Mouse (Mus musculus) forebrain, embryonic 11.5 days (tissue): ENCODE measurements around the gene Prl8a6. TPM values are rescaled to one million over a fixed set of nuclear protein-coding genes. Genes with fewer than 3 reads are reported as not detected.

Experiments
- ATAC-seq: fragments of 200-750 bp; cut with Nextera tagmentation; replicated peaks from 2 replicates; pipeline ENCODE4 v1.8.0; 2017; ENCODE audit warnings: moderate TSS enrichment; ENCODE audit not compliant: low FRiP score
- DNase-seq: peaks from one replicate; pipeline ENCODE4 v3.0.0-alpha.2; 2017; ENCODE audit warnings: low spot score
- H3K27ac ChIP-seq: fragments of 300-500 bp; sonication (generic); 2 replicates; pipeline ENCODE4 v1.5.1; 2014; ENCODE audit warnings: low read depth, low read length
- H3K27me3 ChIP-seq: fragments of 300-500 bp; sonication (generic); 2 replicates; pipeline ENCODE4 v1.6.1; 2014; ENCODE audit warnings: mild to moderate bottlenecking, low read length, mixed read lengths; ENCODE audit not compliant: control insufficient read depth, insufficient read depth
- H3K36me3 ChIP-seq: fragments of 300-500 bp; sonication (generic); 2 replicates; pipeline ENCODE4 v1.6.1; 2014; ENCODE audit warnings: mild to moderate bottlenecking, low read length, moderate library complexity, mixed read lengths; ENCODE audit not compliant: control insufficient read depth, insufficient read depth
- H3K4me1 ChIP-seq: fragments of 300-500 bp; sonication (generic); replicated peaks from 2 replicates; pipeline ENCODE4 v1.6.1; 2014; ENCODE audit warnings: low read length, mixed read lengths; ENCODE audit not compliant: control insufficient read depth, insufficient read depth
- H3K4me2 ChIP-seq: fragments of 300-500 bp; sonication (generic); 2 replicates; pipeline ENCODE4 v1.6.1; 2014; ENCODE audit warnings: low read depth, mild to moderate bottlenecking, low read length, moderate library complexity, mixed read lengths; ENCODE audit not compliant: severe bottlenecking
- H3K4me3 ChIP-seq: fragments of 300-500 bp; sonication (generic); 2 replicates; pipeline ENCODE4 v1.5.1; 2014; ENCODE audit warnings: low read depth, low read length
- H3K9ac ChIP-seq: fragments of 300-500 bp; sonication (generic); 2 replicates; pipeline ENCODE4 v1.6.1; 2014; ENCODE audit warnings: low read length
- H3K9me3 ChIP-seq: fragments of 300-500 bp; sonication (generic); 2 replicates; pipeline ENCODE4 v1.6.1; 2016; ENCODE audit warnings: low read length, mixed read lengths; ENCODE audit not compliant: control insufficient read depth
- WGBS: fragments of 180-500 bp; shearing (Covaris S2); extraction: QIAGEN DNeasy Blood & Tissue Kit; methylation state at CpG from one replicate; pipeline ENCODE4 v1.1.7; 2014; 5-methylcytosine and 5-hydroxymethylcytosine counted together
- polyA plus RNA-seq: library from polyadenylated mRNA; unstranded; fragments of >200 nt; fragmentation: Nextera tagmentation; extraction: Ambion mirVana; gene quantifications from 2 replicates; pipeline ENCODE4 v1.2.1, GENCODE M21; 2014

Gene Prl8a6
- polyA plus RNA-seq = not detected in 2 replicates

- 87% methylated on average over 3 of the region's 3 CpGs for WGBS
- Histone ChIP-seq H3K4me1 (no peaks in the 10 kb centered on the region), H3K9ac (no peak within 1 kb of the TSS), H3K4me3 (no peak within 1 kb of the TSS), H3K27me3 (no peaks in the 10 kb centered on the region), H3K4me2 (no peak within 1 kb of the TSS), H3K36me3 (no peaks in the 10 kb centered on the region), H3K27ac (no peak within 1 kb of the TSS), H3K9me3 (no peaks in the 10 kb centered on the region)
- ATAC-seq (no peak), DNase-seq (no peak)
Measured at GRCm38 (mm10) chr13:27438588-27438987, at the start of gene Prl8a6. Prl8a6 (minus strand) TSS chr13:27438688.

- Histone ChIP-seq H3K36me3 (no peaks in the 10 kb centered on the region), H3K9ac (no peak overlapping the region), H3K27me3 (no peaks in the 10 kb centered on the region), H3K4me2 (no peak overlapping the region), H3K4me3 (no peak overlapping the region), H3K4me1 (no peaks in the 10 kb centered on the region), H3K9me3 (no peaks in the 10 kb centered on the region), H3K27ac (no peak overlapping the region)
- ATAC-seq = no peak
- no peak for DNase-seq
- WGBS = 85% methylated on average over 1 of the region's 1 CpGs
Measured at GRCm38 (mm10) chr13:27433159-27433558, 5.3 kb downstream of the Prl8a6 start.

GRCm38 (mm10) chr13:27413640-27414039, 24.8 kb downstream of the Prl8a6 start:
- H3K4me2 ChIP-seq = no peak overlapping the region
- ATAC-seq (no peak), DNase-seq (no peak)
- no peak overlapping the region for H3K4me3 ChIP-seq
- H3K9ac ChIP-seq = no peak overlapping the region
- no peaks in the 10 kb centered on the region for H3K4me1 ChIP-seq
- no peaks in the 10 kb centered on the region for H3K27me3 ChIP-seq
- no peak overlapping the region for H3K27ac ChIP-seq
- no peaks in the 10 kb centered on the region for H3K36me3 ChIP-seq
- H3K9me3 ChIP-seq = no peaks in the 10 kb centered on the region

GRCm38 (mm10) chr13:27399061-27399724, 39.3 kb downstream of the Prl8a6 start:
- H3K4me3 ChIP-seq = no peak overlapping the region
- no peak overlapping the region for H3K27ac ChIP-seq
- WGBS = 88% methylated on average over 7 of the region's 7 CpGs
- no peak overlapping the region for H3K9ac ChIP-seq
- no peaks in the 10 kb centered on the region for H3K4me1 ChIP-seq
- DNase-seq (peak; percentile 52), ATAC-seq (peak; percentile 21; the same call in 1 of the 2 replicates)
- H3K27me3 ChIP-seq = no peaks in the 10 kb centered on the region
- H3K36me3 ChIP-seq = no peaks in the 10 kb centered on the region
- no peaks in the 10 kb centered on the region for H3K9me3 ChIP-seq
- H3K4me2 ChIP-seq = no peak overlapping the region

- no peak within 1 kb of the TSS for H3K4me3 ChIP-seq
- no peak for ATAC-seq
- H3K4me1 ChIP-seq = no peaks in the 10 kb centered on the region
- no peak within 1 kb of the TSS for H3K9ac ChIP-seq
- H3K4me2 ChIP-seq = no peak within 1 kb of the TSS
- H3K27ac ChIP-seq = no peak within 1 kb of the TSS
- H3K9me3 ChIP-seq = no peaks in the 10 kb centered on the region
- H3K27me3 ChIP-seq = no peaks in the 10 kb centered on the region
- no peaks in the 10 kb centered on the region for H3K36me3 ChIP-seq
- 85% methylated on average over 6 of the region's 6 CpGs for WGBS
- no peak for DNase-seq
Measured at GRCm38 (mm10) chr13:27390746-27391145, 47.7 kb downstream of the Prl8a6 start, which contains the start of gene Prl2b1. Prl2b1 (minus strand) TSS chr13:27390846.

Other genes with a start within 250 kb of the Prl8a6 start
- not detected in 2 replicates for gene Prl3c1, start 242.0 kb downstream of the Prl8a6 start, polyA plus RNA-seq
- gene Prl3b1, start 196.8 kb downstream of the Prl8a6 start, polyA plus RNA-seq = 0.43 TPM in 1 of 2 replicates, not detected in the other
- gene Prl3a1, start 179.3 kb downstream of the Prl8a6 start, polyA plus RNA-seq = not detected in 2 replicates
- gene Prl6a1, start 126.1 kb downstream of the Prl8a6 start, polyA plus RNA-seq = not detected in 2 replicates
- not detected in 2 replicates for gene Prl8a2, start 93.0 kb downstream of the Prl8a6 start, polyA plus RNA-seq
- not detected in 2 replicates for gene Prl2b1, start 47.8 kb downstream of the Prl8a6 start, polyA plus RNA-seq
- gene Prl8a8, start 74.5 kb upstream of the Prl8a6 start, polyA plus RNA-seq = not detected in 2 replicates
- not detected in 2 replicates for gene Prl8a9, start 125.9 kb upstream of the Prl8a6 start, polyA plus RNA-seq
- gene Prl8a1, start 143.5 kb upstream of the Prl8a6 start, polyA plus RNA-seq = not detected in 2 replicates
- not detected in 2 replicates for gene Prl7b1, start 171.9 kb upstream of the Prl8a6 start, polyA plus RNA-seq
- gene Prl7a1, start 203.8 kb upstream of the Prl8a6 start, polyA plus RNA-seq = not detected in 2 replicates
- not detected in 2 replicates for gene Prl7a2, start 229.3 kb upstream of the Prl8a6 start, polyA plus RNA-seq